Mouse (Mus musculus) stomach, embryonic 14.5 days (tissue): ENCODE measurements around the gene Col6a3. TPM values are rescaled to one million over a fixed set of nuclear protein-coding genes. Genes with fewer than 3 reads are reported as not detected.
A peak's percentile ranks its signal among the peaks of the same experiment; 100 is the strongest.

Experiments
- ATAC-seq: fragments of 200-750 bp; cut with Nextera tagmentation; 2 replicates; pipeline ENCODE4 v1.8.0; 2017; ENCODE audit warnings: low read depth, moderate TSS enrichment; ENCODE audit not compliant: insufficient number of reproducible peaks, insufficient read depth, low FRiP score
- H3K27ac ChIP-seq: fragments of 300-500 bp; sonication (generic); 2 replicates; pipeline ENCODE4 v1.5.1; 2014; ENCODE audit warnings: mild to moderate bottlenecking, low read length, moderate library complexity, mixed read lengths
- H3K27me3 ChIP-seq: fragments of 300-500 bp; sonication (generic); 2 replicates; pipeline ENCODE4 v1.6.1; 2014; ENCODE audit warnings: low read length, control low read depth, mixed read lengths; ENCODE audit not compliant: control insufficient read depth, insufficient read depth
- H3K36me3 ChIP-seq: fragments of 300-500 bp; sonication (generic); 2 replicates; pipeline ENCODE4 v1.6.1; 2014; ENCODE audit warnings: mild to moderate bottlenecking, control low read depth, low read length, moderate library complexity, mixed read lengths; ENCODE audit not compliant: control insufficient read depth, insufficient read depth
- H3K4me1 ChIP-seq: fragments of 300-500 bp; sonication (generic); 2 replicates; pipeline ENCODE4 v1.6.1; 2014; ENCODE audit warnings: low read length, control low read depth, mixed read lengths; ENCODE audit not compliant: control insufficient read depth, insufficient read depth
- H3K4me2 ChIP-seq: fragments of 300-500 bp; sonication (generic); replicated peaks from 2 replicates; pipeline ENCODE4 v1.6.1; 2014; ENCODE audit warnings: low read depth, low read length, control low read depth
- H3K4me3 ChIP-seq: fragments of 300-500 bp; sonication (generic); 2 replicates; pipeline ENCODE4 v1.5.1; 2014; ENCODE audit warnings: low read depth, low read length, control low read depth
- H3K9ac ChIP-seq: fragments of 300-500 bp; sonication (generic); replicated peaks from 2 replicates; pipeline ENCODE4 v1.6.1; 2014; ENCODE audit warnings: low read depth, mild to moderate bottlenecking, control low read depth, low read length, moderate library complexity, mixed read lengths
- H3K9me3 ChIP-seq: fragments of 300-500 bp; sonication (generic); 2 replicates; pipeline ENCODE4 v1.6.1; 2016; ENCODE audit warnings: low read depth, low read length, control low read depth; ENCODE audit not compliant: control insufficient read depth
- WGBS: fragments of 180-500 bp; shearing (Covaris S2); extraction: QIAGEN DNeasy Blood & Tissue Kit; methylation state at CpG from one replicate; pipeline ENCODE4 v1.1.7; 2014; 5-methylcytosine and 5-hydroxymethylcytosine counted together
- polyA plus RNA-seq: library from polyadenylated mRNA; unstranded; fragments of >200 nt; fragmentation: Nextera tagmentation; extraction: Ambion mirVana; gene quantifications from 2 replicates; pipeline ENCODE4 v1.2.1, GENCODE M21; 2014

Gene Col6a3
- polyA plus RNA-seq, result 133 and 146 TPM in 2 replicates

DNA sequence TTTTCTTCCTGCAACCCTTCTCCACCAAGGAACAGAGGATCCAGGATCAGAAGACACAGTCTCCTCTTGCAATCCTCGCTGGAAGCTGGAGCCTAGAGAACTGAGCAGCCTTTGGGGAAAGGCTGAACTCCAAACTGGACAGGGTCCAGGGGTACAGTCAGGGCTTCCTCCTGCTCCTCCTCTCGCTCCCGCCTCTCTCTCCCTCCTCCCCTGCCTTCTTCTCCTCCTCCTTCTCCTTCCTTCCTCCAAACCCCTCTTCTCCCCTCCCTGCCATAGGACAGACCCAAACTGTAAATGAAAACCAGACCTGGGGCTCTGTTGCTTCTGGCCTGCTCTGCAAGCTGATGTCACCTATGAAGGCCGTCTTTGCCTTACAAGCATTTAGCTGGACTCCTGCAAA lies at the start of gene Col6a3:
Col6a3 (minus strand) TSS at position 136 of the 400 bp plus-strand sequence.
- H3K4me1 ChIP-seq, result peaks cover 18% of the 10 kb centered on the region
- 26% methylated on average over 4 of the region's 4 CpGs for WGBS
- H3K27ac ChIP-seq, result peak within 1 kb of the TSS; percentile 84
- H3K9ac ChIP-seq, result peak within 1 kb of the TSS; percentile 47
- no peaks in the 10 kb centered on the region for H3K36me3 ChIP-seq
- H3K4me3 ChIP-seq, result peak within 1 kb of the TSS; percentile 35
- no peaks in the 10 kb centered on the region for H3K9me3 ChIP-seq
- H3K27me3 ChIP-seq, result no peaks in the 10 kb centered on the region
- ATAC-seq, result peak; percentile 77; the same call in 1 of the 2 replicates
- peak within 1 kb of the TSS; percentile 60 for H3K4me2 ChIP-seq

DNA sequence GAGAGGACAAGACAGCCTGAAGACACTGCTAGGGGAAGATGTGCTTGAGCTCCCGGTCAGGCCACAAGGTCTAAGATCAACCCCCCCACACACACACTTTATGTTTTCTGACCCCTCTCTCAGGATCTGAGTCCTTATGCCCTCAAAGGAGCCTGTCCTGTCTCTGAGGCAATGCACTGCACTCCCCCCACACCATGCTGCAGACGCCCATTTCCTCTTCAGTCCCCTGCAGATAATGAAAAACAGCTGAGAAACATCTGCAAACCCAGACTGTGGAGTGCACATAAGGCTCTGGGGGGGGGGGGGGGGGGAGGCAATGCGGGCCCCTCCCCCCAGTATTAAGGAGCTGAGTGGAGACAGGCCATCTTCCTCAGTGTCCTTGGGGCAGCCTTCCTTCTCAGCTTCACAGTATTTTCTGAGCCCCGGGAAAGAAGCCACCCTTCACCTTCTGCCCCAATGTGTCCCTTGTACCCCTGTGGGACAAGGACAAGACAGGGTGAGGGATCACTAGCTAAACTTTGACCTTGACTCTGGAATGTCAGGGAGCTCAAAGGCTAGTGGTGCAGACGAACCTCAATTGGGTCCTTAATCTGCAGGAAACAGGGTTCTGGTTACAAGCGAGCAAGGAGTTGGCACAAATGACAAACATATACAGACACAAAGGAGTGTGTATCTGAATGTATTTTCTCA lies 42.1 kb upstream of the Col6a3 start:
- no peak overlapping the region for H3K4me3 ChIP-seq
- ATAC-seq, result 0 out of 2 replicates have a peak, but pooled peaks have one; percentile 14
- H3K36me3 ChIP-seq, result no peaks in the 10 kb centered on the region
- H3K9ac ChIP-seq, result no peak overlapping the region
- no peaks in the 10 kb centered on the region; the same call in 1 of the 2 replicates for H3K9me3 ChIP-seq
- 57% methylated on average over 6 of the region's 6 CpGs for WGBS
- H3K27ac ChIP-seq, result no peak overlapping the region
- no peaks in the 10 kb centered on the region for H3K27me3 ChIP-seq
- no peaks in the 10 kb centered on the region for H3K4me1 ChIP-seq
- no peak overlapping the region for H3K4me2 ChIP-seq

DNA sequence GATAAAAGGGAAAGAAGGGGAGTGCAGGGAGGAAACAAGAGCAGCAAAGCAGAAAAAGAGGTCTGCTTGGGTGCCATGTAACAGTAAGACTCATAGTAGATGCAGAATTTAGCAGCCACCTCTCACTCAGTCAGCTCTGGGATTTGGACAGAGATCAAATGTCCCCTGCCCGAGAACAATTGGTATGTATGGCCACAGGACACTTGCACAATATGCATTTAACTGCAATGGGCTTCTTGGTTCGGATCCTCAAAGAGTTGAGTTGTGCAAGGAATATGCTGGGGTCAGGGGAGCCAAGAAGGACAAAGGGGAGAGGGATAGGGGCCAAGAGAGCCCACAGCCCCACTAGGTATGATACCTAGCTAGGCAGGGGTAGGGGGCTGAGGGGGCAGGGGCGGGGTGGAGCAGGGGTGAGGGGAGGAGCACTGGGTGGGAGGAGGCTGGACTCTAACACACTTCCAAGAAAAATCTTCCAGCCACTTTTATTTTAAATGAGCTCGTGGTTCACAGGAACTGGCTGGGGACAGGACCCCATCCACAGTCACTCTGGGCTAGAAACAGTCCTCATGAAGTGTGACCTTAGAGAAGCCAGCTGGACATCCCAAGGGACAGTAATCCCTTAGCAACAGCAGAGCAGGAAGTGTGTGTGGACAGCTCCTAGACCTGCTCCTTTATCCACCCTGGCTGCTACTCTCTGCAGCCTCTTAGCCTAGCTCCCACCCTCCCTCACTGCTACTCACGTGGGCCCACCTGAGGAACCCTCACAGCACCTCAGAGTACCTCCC lies 32.9 kb upstream of the Col6a3 start:
- 0 out of 2 replicates have a peak, but pooled peaks cover 3% of the 10 kb centered on the region for H3K9me3 ChIP-seq
- no peak overlapping the region for H3K9ac ChIP-seq
- ATAC-seq, result no peak
- no peak overlapping the region for H3K27ac ChIP-seq
- H3K36me3 ChIP-seq, result no peaks in the 10 kb centered on the region
- H3K4me1 ChIP-seq, result no peaks in the 10 kb centered on the region
- no peaks in the 10 kb centered on the region for H3K27me3 ChIP-seq
- 70% methylated on average over 5 of the region's 5 CpGs for WGBS
- H3K4me2 ChIP-seq, result no peak overlapping the region
- H3K4me3 ChIP-seq, result no peak overlapping the region

DNA sequence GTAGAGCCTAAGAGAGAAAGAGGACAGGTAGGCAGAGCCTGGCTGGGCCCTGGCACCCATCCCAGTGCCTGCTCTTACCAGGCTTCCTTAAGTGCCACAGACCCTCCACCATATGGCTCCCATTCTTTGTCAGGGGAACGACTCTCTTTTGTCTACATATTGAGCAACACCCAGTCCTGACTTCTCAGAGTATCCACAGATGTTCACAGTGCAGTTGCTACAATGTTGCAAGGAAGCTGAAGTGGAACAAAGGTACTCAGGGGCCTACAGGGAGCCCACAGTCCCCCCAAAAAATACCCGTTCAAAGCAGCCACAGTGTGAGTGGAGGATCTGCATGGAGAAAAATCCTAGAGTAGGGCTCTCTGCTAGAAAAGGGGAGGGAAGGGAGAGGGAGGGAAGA lies 32.2 kb upstream of the Col6a3 start:
- Histone ChIP-seq H3K4me3 (no peak overlapping the region), H3K27me3 (no peaks in the 10 kb centered on the region), H3K9me3 (0 out of 2 replicates have a peak, but pooled peaks cover 3% of the 10 kb centered on the region), H3K36me3 (no peaks in the 10 kb centered on the region), H3K4me1 (no peaks in the 10 kb centered on the region), H3K4me2 (no peak overlapping the region), H3K9ac (no peak overlapping the region), H3K27ac (no peak overlapping the region)
- WGBS, result 33% methylated on average over 2 of the region's 2 CpGs
- ATAC-seq, result no peak

DNA sequence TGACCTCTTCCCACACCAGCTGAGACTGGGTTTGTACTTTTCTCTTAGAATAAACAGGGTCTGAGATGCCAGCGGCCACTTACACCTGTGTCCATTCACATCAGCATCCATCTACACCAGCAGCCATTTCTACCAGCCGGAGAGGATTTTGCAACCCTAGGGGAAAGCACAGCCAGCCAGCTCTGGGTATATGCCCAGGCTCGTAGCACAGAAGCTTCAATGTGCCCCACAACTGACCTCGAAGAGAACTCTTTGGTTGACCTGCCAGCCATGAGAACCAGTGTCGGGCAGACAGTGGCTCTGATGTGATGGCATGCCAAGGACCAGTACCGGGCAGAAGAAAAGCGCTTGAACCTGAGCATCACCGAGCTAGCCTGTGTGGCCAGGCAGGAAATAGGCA lies 31.6 kb upstream of the Col6a3 start:
- H3K4me3 ChIP-seq, result no peak overlapping the region
- WGBS, result 86% methylated on average over 8 of the region's 8 CpGs
- H3K27me3 ChIP-seq, result no peaks in the 10 kb centered on the region
- no peak for ATAC-seq
- no peaks in the 10 kb centered on the region for H3K36me3 ChIP-seq
- no peaks in the 10 kb centered on the region for H3K4me1 ChIP-seq
- no peak overlapping the region for H3K9ac ChIP-seq
- no peak overlapping the region for H3K4me2 ChIP-seq
- 0 out of 2 replicates have a peak, but pooled peaks cover 3% of the 10 kb centered on the region for H3K9me3 ChIP-seq
- no peak overlapping the region for H3K27ac ChIP-seq

DNA sequence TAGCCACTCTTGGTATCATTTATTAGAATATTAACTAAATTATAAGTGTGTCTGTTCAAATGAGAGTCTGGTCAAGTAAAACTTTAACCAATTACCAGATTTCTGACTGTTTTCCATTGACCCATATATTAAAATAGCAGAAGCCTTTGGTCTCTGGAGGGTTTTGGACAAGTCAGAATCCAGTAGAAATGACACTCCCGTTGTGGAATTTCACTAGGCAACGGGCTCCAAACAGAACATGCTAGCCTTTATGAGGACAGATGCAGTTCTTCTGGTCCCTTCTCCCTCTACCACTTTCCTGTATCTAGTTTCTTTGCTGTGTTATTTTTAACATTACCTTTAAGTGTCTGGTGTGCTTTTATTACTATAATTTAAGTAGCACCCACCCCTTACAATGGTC lies 26.8 kb upstream of the Col6a3 start:
- no peaks in the 10 kb centered on the region for H3K36me3 ChIP-seq
- H3K9ac ChIP-seq, result no peak overlapping the region
- no peak for ATAC-seq
- H3K4me2 ChIP-seq, result no peak overlapping the region
- H3K9me3 ChIP-seq, result 0 out of 2 replicates have a peak, but pooled peaks cover 3% of the 10 kb centered on the region
- WGBS, result 77% methylated on average over 2 of the region's 2 CpGs
- no peak overlapping the region for H3K27ac ChIP-seq
- no peak overlapping the region for H3K4me3 ChIP-seq
- no peaks in the 10 kb centered on the region for H3K27me3 ChIP-seq
- no peaks in the 10 kb centered on the region for H3K4me1 ChIP-seq

DNA sequence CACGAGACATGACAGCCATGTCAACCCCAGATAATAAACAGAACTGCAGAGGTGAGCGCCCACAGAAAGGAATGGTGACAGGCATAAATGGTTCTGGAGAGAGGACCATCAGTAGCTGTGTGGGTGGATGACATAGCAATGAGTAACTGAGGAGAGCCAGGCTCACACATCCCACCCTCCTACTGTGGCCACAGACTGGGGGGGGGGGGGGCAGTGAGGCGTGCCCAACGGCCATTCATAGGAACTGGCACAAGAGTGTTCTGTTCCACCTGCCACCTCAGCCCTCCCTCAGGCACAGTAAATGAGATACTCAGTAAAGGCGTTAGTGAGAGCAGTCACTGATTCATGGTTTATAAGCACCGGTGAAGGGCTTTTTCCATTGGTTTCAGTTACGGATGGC lies 23.0 kb upstream of the Col6a3 start:
- no peak for ATAC-seq
- Histone ChIP-seq H3K9ac (no peak overlapping the region), H3K4me3 (no peak overlapping the region), H3K9me3 (0 out of 2 replicates have a peak, but pooled peaks cover under 1% of the 10 kb centered on the region), H3K27me3 (no peaks in the 10 kb centered on the region), H3K36me3 (no peaks in the 10 kb centered on the region), H3K27ac (no peak overlapping the region), H3K4me1 (no peaks in the 10 kb centered on the region), H3K4me2 (no peak overlapping the region)
- 84% methylated on average over 7 of the region's 7 CpGs for WGBS

DNA sequence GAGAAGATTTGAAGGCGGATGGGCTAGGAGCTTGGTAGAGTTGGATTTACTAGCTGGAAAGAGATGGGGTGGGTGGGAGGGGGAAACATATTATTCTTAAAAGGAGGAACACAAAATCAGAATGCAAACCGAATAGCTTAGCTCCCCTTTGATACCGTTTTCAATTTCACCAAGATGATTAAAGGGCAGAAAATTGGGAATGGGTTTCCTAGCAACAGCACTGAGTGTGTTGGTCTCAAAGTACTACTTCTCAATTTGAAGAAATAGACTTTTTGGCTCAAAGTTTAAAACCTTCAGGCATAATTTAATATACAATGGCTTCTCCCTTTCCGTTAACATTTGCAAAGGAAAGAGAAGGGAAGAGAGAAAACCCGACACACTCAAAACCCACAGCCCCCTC lies 12.1 kb upstream of the Col6a3 start:
- H3K27ac ChIP-seq, result no peak overlapping the region
- H3K9ac ChIP-seq, result no peak overlapping the region
- no peaks in the 10 kb centered on the region for H3K9me3 ChIP-seq
- 69% methylated on average over 5 of the region's 5 CpGs for WGBS
- H3K4me3 ChIP-seq, result no peak overlapping the region
- H3K27me3 ChIP-seq, result no peaks in the 10 kb centered on the region
- no peak for ATAC-seq
- no peak overlapping the region for H3K4me2 ChIP-seq
- no peaks in the 10 kb centered on the region for H3K4me1 ChIP-seq
- H3K36me3 ChIP-seq, result no peaks in the 10 kb centered on the region
